In the genomic region with DNA sequence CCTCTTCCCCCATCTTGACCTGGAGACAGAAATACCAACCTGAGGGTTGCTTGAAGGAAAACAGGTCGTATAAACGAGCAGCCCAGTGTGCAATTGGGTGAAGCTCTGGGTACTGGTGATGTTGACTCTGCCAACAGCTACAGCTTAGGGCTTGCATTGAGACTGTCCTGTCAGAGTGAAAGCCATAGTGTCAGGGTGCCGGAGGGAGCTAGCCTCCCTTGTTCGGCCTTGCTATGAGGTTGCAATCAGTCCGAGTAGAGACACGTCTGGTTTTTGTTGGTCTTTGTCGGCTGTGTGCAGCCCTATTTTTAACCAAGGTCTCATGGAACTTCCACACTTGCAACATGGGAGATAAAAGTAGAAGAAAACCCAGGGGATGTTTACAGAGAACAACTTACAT, we compare ENCODE assay signal across 43 mouse cellular contexts. TPM values are rescaled to one million over a fixed set of nuclear protein-coding genes. Genes with fewer than 3 reads are reported as not detected.
DNase-seq lines count a peak whose midpoint lies in the region; ATAC-seq lines count a peak whose summit lies in the region.
"Had no signal": no experiment of that assay in that cellular context is flagged by ENCODE, and none has a peak within 500 bp of the region (broad histone marks: within the 10 kb centered on the region; RNA-seq: fewer than 3 reads in every experiment).

No protein-coding gene starts in this region.

- H3K27ac ChIP-seq in heart, embryonic 10.5 days = peak overlapping the region; percentile 56; the same call in 1 of the 2 replicates
- H3K27ac ChIP-seq in heart, embryonic 15.5 days = peak overlapping the region; percentile 82
- no peak overlapping the region for H3K27ac ChIP-seq in forebrain, embryonic 14.5 days (ENCODE audit: low read depth, low read length)
- H3K27ac ChIP-seq: embryonic facial prominence, embryonic 12.5 days; forebrain, embryonic 10.5 days; gastrocnemius, adult 2 months; layer of hippocampus, adult 2 months; left cerebral cortex, adult 2 months; limb, embryonic 12.5 days; midbrain, embryonic 10.5 days; neural tube, embryonic 12.5 days had no signal

- no peak overlapping the region for H3K9ac ChIP-seq in heart, embryonic 15.5 days
- no peak overlapping the region for H3K9ac ChIP-seq in forebrain, embryonic 14.5 days (ENCODE audit: low read length)
- H3K9ac ChIP-seq: embryonic facial prominence, embryonic 12.5 days; limb, embryonic 12.5 days; neural tube, embryonic 12.5 days had no signal

- intact Hi-C loops in heart, postnatal 36 days (cut with DNase I) = no loop called here
- intact Hi-C loops in heart, postnatal 14 days (cut with DNase I) = no loop called here

- H3K4me2 ChIP-seq in heart, embryonic 15.5 days = no peak overlapping the region
- no peak overlapping the region for H3K4me2 ChIP-seq in forebrain, embryonic 14.5 days (ENCODE audit: low read length)
- H3K4me2 ChIP-seq: embryonic facial prominence, embryonic 12.5 days; limb, embryonic 12.5 days; neural tube, embryonic 12.5 days had no signal

- peaks cover 94% of the 10 kb centered on the region for H3K36me3 ChIP-seq in heart, embryonic 10.5 days
- peaks cover 88% of the 10 kb centered on the region for H3K36me3 ChIP-seq in heart, embryonic 15.5 days
- H3K36me3 ChIP-seq in forebrain, embryonic 14.5 days (ENCODE audit: control insufficient read depth, insufficient read depth, low read length) = no peaks in the 10 kb centered on the region; the same call in 1 of the 2 replicates
- H3K36me3 ChIP-seq: midbrain, embryonic 10.5 days; neural tube, embryonic 12.5 days had no signal

- H3K9me3 ChIP-seq in heart, embryonic 10.5 days = no peaks in the 10 kb centered on the region
- no peaks in the 10 kb centered on the region for H3K9me3 ChIP-seq in heart, embryonic 15.5 days (replicated peaks)
- H3K9me3 ChIP-seq in forebrain, embryonic 14.5 days (replicated peaks; ENCODE audit: control insufficient read depth, low read length) = no peaks in the 10 kb centered on the region
- H3K9me3 ChIP-seq: embryonic facial prominence, embryonic 12.5 days; forebrain, embryonic 10.5 days; limb, embryonic 12.5 days; midbrain, embryonic 10.5 days; neural tube, embryonic 12.5 days had no signal

- no peak overlapping the region for H3K4me3 ChIP-seq in heart, embryonic 10.5 days
- no peak overlapping the region for H3K4me3 ChIP-seq in heart, embryonic 15.5 days
- H3K4me3 ChIP-seq in forebrain, embryonic 14.5 days (ENCODE audit: low read depth, low read length) = no peak overlapping the region
- H3K4me3 ChIP-seq: embryonic facial prominence, embryonic 12.5 days; forebrain, embryonic 10.5 days; gastrocnemius, adult 2 months; layer of hippocampus, adult 2 months; left cerebral cortex, adult 2 months; limb, embryonic 12.5 days; midbrain, embryonic 10.5 days; myocyte; neural tube, embryonic 12.5 days had no signal

- no peaks in the 10 kb centered on the region for H3K27me3 ChIP-seq in heart, embryonic 10.5 days (ENCODE audit: insufficient read depth, poor library complexity, severe bottlenecking)
- H3K27me3 ChIP-seq in heart, embryonic 15.5 days = no peaks in the 10 kb centered on the region
- H3K27me3 ChIP-seq in forebrain, embryonic 14.5 days (replicated peaks; ENCODE audit: control insufficient read depth, insufficient read depth, low read length) = no peaks in the 10 kb centered on the region
- H3K27me3 ChIP-seq: embryonic facial prominence, embryonic 12.5 days; limb, embryonic 12.5 days; neural tube, embryonic 12.5 days had no signal

- 56% methylated on average over 7 of the region's 7 CpGs for WGBS in heart, embryonic 10.5 days
- 43% methylated on average over 7 of the region's 7 CpGs for WGBS in heart, embryonic 15.5 days
- 88% methylated on average over 7 of the region's 7 CpGs for WGBS in forebrain, embryonic 14.5 days

- no peak for DNase-seq in heart, embryonic 10.5 days (ENCODE audit: low spot score)
- no peak for DNase-seq in heart, postnatal 36 days
- no peak for DNase-seq in heart, postnatal 14 days
- peak; percentile 85 for DNase-seq in fat pad, adult 2 months (ENCODE audit: extremely low read depth, low read depth, low spot score)
- DNase-seq in gonadal fat pad, adult 2 months (ENCODE audit: low read depth) = peak; percentile 75
- no peak for DNase-seq in forebrain, embryonic 14.5 days (ENCODE audit: low spot score)
- DNase-seq: adrenal gland, adult 8-10 months; B cell, adult 2 months; cerebellum, adult 11-12 months; cerebellum, adult 9-11 months; embryo, embryonic 11 days; gastrocnemius, adult 2 months; gastrocnemius, postnatal 36 days; kidney, adult 2 months; kidney, postnatal 36 days; lung, postnatal 10 days; right cerebral cortex, adult 18-20 months; right cerebral cortex, postnatal 4 days; thymus, adult 18-20 months; thymus, postnatal 25 days had no signal

- peaks cover 24% of the 10 kb centered on the region for H3K4me1 ChIP-seq in heart, embryonic 10.5 days
- peaks cover 56% of the 10 kb centered on the region for H3K4me1 ChIP-seq in heart, embryonic 15.5 days (replicated peaks)
- H3K4me1 ChIP-seq in forebrain, embryonic 14.5 days (ENCODE audit: control insufficient read depth, insufficient read depth, low read length) = peaks cover 4% of the 10 kb centered on the region; the same call in 1 of the 2 replicates
- H3K4me1 ChIP-seq: neural tube, embryonic 12.5 days had no signal

- peak; percentile 52; the same call in 1 of the 2 replicates for ATAC-seq in heart, embryonic 15.5 days (replicated peaks; ENCODE audit: insufficient number of reproducible peaks, insufficient read depth, low FRiP score, low read depth)
- ATAC-seq in forebrain, embryonic 14.5 days = no peak
- ATAC-seq: activated CD4-positive, CD25-positive, alpha-beta regulatory T cell, adult 4 months; hindbrain, embryonic 16.5 days; midbrain, embryonic 16.5 days had no signal

RNA-seq across cellular contexts. Expression of gene Lamb1, which starts 15.3 kb away (rescaled TPM):
- 66.1 and 102 TPM in 2 replicates for polyA plus RNA-seq in heart, embryonic 10.5 days (2016; fragmentation: Nextera tagmentation; extraction: Ambion mirVana)
- 10 to 100 TPM; 75.8 to 81.2 TPM for total RNA-seq in heart, postnatal 36 days (2021)
- 90.9 and 99.5 TPM in 2 replicates for polyA plus RNA-seq in heart, embryonic 15.5 days (2015; fragmentation: Nextera tagmentation; extraction: Ambion mirVana)
- total RNA-seq in heart, postnatal 14 days (2021) = 100 to 1,000 TPM; 158 to 162 TPM
- 38.9 and 45.8 TPM in 2 replicates for polyA plus RNA-seq in gonadal fat pad, adult 2 months (2012; rRNA removed)
- polyA plus RNA-seq in forebrain, embryonic 14.5 days (2014; fragmentation: Nextera tagmentation; extraction: Ambion mirVana) = 13.6 and 17.5 TPM in 2 replicates
- polyA plus RNA-seq: activated CD4-positive, CD25-positive, alpha-beta regulatory T cell, adult 4 months had no signal

RNA-seq across cellular contexts. Expression of gene Gm6993, which starts 39.7 kb away (rescaled TPM):
- polyA plus RNA-seq in heart, embryonic 10.5 days (2016; fragmentation: Nextera tagmentation; extraction: Ambion mirVana) = not detected in 2 replicates
- not detected for total RNA-seq in heart, postnatal 36 days (2021)
- not detected in 2 replicates for polyA plus RNA-seq in heart, embryonic 15.5 days (2015; fragmentation: Nextera tagmentation; extraction: Ambion mirVana)
- total RNA-seq in heart, postnatal 14 days (2021) = not detected
- not detected in 2 replicates for polyA plus RNA-seq in gonadal fat pad, adult 2 months (2012; rRNA removed)
- polyA plus RNA-seq in forebrain, embryonic 14.5 days (2014; fragmentation: Nextera tagmentation; extraction: Ambion mirVana) = not detected in 2 replicates
- total RNA-seq: adrenal gland, adult 8-10 months; gastrocnemius, adult 2 months; gastrocnemius, postnatal 36 days; layer of hippocampus, adult 2 months; layer of hippocampus, postnatal 14 days; left cerebral cortex, adult 2 months; left cerebral cortex, postnatal 25 days; liver, adult 2 months; megakaryocyte progenitor cell, adult 5-6 weeks had no signal
- polyA plus RNA-seq: activated CD4-positive, CD25-positive, alpha-beta regulatory T cell, adult 4 months; embryonic facial prominence, embryonic 12.5 days; forebrain, embryonic 10.5 days; forebrain, embryonic 16.5 days; hindbrain, embryonic 11.5 days; hindbrain, embryonic 16.5 days; intestine, embryonic 14.5 days; kidney, adult 2 months; kidney, embryonic 16.5 days; limb, embryonic 12.5 days; liver, adult 2 months; liver, embryonic 16.5 days; midbrain, embryonic 10.5 days; midbrain, embryonic 16.5 days; myocyte; neural tube, embryonic 12.5 days; spleen, adult 2 months; stomach, postnatal 0 days had no signal

Comparison
In these comparisons a context has a peak if more than half of its experiments do, and no peak if none do; other contexts are left out.
1. DNase-seq: peak in fat pad, adult 2 months (single experiment) and gonadal fat pad, adult 2 months (single experiment); none in heart, embryonic 10.5 days (single experiment), heart, postnatal 36 days (0 of 2), heart, postnatal 14 days (0 of 2) and forebrain, embryonic 14.5 days (single experiment).